Mouse (Mus musculus) heart, embryonic 16.5 days (tissue): ENCODE data around the gene Capn15. TPM values are rescaled to one million over a fixed set of nuclear protein-coding genes. Genes with fewer than 3 reads are reported as not detected.
A peak's percentile ranks its signal among the peaks of the same experiment; 100 is the strongest.

ENCODE experiments used
- ATAC-seq: fragments of 200-750 bp; cut with Nextera tagmentation; replicated peaks from 2 replicates; pipeline ENCODE4 v1.8.0; 2017; ENCODE audit warnings: moderate number of reproducible peaks; ENCODE audit not compliant: insufficient read depth, low FRiP score; ENCODE audit errors: extremely low read depth
- H3K27ac ChIP-seq: fragments of 300-500 bp; sonication (generic); 2 replicates; pipeline ENCODE4 v1.5.1; 2014; ENCODE audit warnings: mild to moderate bottlenecking, low read length, control low read depth, moderate library complexity
- H3K27me3 ChIP-seq: fragments of 300-500 bp; sonication (generic); 2 replicates; pipeline ENCODE4 v1.6.1; 2014; ENCODE audit warnings: low read length, mixed read lengths; ENCODE audit not compliant: control insufficient read depth, insufficient read depth
- H3K36me3 ChIP-seq: fragments of 300-500 bp; sonication (generic); 2 replicates; pipeline ENCODE4 v1.6.1; 2014; ENCODE audit not compliant: control insufficient read depth, insufficient read depth
- H3K4me1 ChIP-seq: fragments of 300-500 bp; sonication (generic); 2 replicates; pipeline ENCODE4 v1.6.1; 2014; ENCODE audit warnings: low read length, mixed read lengths; ENCODE audit not compliant: control insufficient read depth, insufficient read depth
- H3K4me2 ChIP-seq: fragments of 300-500 bp; sonication (generic); 2 replicates; pipeline ENCODE4 v1.6.1; 2014; ENCODE audit warnings: low read depth, mild to moderate bottlenecking, control low read depth, low read length
- H3K4me3 ChIP-seq: fragments of 300-500 bp; sonication (generic); 2 replicates; pipeline ENCODE4 v1.5.1; 2014; ENCODE audit warnings: mild to moderate bottlenecking, control low read depth, low read length
- H3K9ac ChIP-seq: fragments of 300-500 bp; sonication (generic); 2 replicates; pipeline ENCODE4 v1.6.1; 2014; ENCODE audit warnings: low read length, control low read depth
- H3K9me3 ChIP-seq: fragments of 300-500 bp; sonication (generic); replicated peaks from 2 replicates; pipeline ENCODE4 v1.6.1; 2016; ENCODE audit warnings: low read length; ENCODE audit not compliant: control insufficient read depth
- WGBS: fragments of 180-500 bp; shearing (Covaris S2); extraction: QIAGEN DNeasy Blood & Tissue Kit; methylation state at CpG from one replicate; pipeline ENCODE4 v1.1.7; 2014; 5-methylcytosine and 5-hydroxymethylcytosine counted together
- polyA plus RNA-seq: library from polyadenylated mRNA; unstranded; fragments of >200 nt; fragmentation: Nextera tagmentation; extraction: Ambion mirVana; gene quantifications from 2 replicates; pipeline ENCODE4 v1.2.1, GENCODE M21; 2015

Gene Capn15
- polyA plus RNA-seq, 1 experiment from 2014 or later, result 14.5 TPM

GRCm38 (mm10) chr17:25982913-25983312 lies 2.7 kb downstream of the Capn15 start:
- no peaks in the 10 kb centered on the region for H3K9me3 ChIP-seq
- no peaks in the 10 kb centered on the region for H3K36me3 ChIP-seq
- no peak overlapping the region for H3K4me2 ChIP-seq
- no peak for ATAC-seq
- H3K4me3 ChIP-seq, result no peak overlapping the region
- H3K27me3 ChIP-seq, result no peaks in the 10 kb centered on the region
- H3K9ac ChIP-seq, result no peak overlapping the region
- WGBS, result 86% methylated on average over 3 of the region's 3 CpGs
- no peak overlapping the region for H3K27ac ChIP-seq
- H3K4me1 ChIP-seq, result peaks cover 20% of the 10 kb centered on the region

- 74% methylated on average over 5 of the region's 5 CpGs for whole genome bisulfite sequencing
- H3K9ac ChIP-seq, result no peak overlapping the region
These were observed 4.7 kb downstream of the Capn15 start for GRCm38 (mm10) chr17:25980854-25981253.

GRCm38 (mm10) chr17:25979829-25980738 lies 5.5 kb downstream of the Capn15 start:
- ATAC-seq, result no peak
- Histone ChIP-seq H3K9me3 (no peaks in the 10 kb centered on the region), H3K4me2 (no peak overlapping the region), H3K4me1 (peaks cover 20% of the 10 kb centered on the region), H3K36me3 (no peaks in the 10 kb centered on the region), H3K4me3 (no peak overlapping the region), H3K9ac (no peak overlapping the region), H3K27ac (no peak overlapping the region), H3K27me3 (no peaks in the 10 kb centered on the region)
- WGBS, result 81% methylated on average over 5 of the region's 5 CpGs

More at GRCm38 (mm10) chr17:25980854-25981253, 4.7 kb downstream of the Capn15 start:
- no peak overlapping the region for H3K27ac ChIP-seq
- ATAC-seq, result no peak
- H3K4me2 ChIP-seq, result no peak overlapping the region
- H3K4me3 ChIP-seq, result no peak overlapping the region
- no peaks in the 10 kb centered on the region for H3K27me3 ChIP-seq
- H3K4me1 ChIP-seq, result peaks cover 20% of the 10 kb centered on the region
- no peaks in the 10 kb centered on the region for H3K9me3 ChIP-seq
- H3K36me3 ChIP-seq, result no peaks in the 10 kb centered on the region

- no peak overlapping the region for H3K4me3 ChIP-seq
- no peak overlapping the region for H3K9ac ChIP-seq
- no peaks in the 10 kb centered on the region for H3K9me3 ChIP-seq
- 85% methylated on average over 4 of the region's 4 CpGs for WGBS
- no peaks in the 10 kb centered on the region for H3K36me3 ChIP-seq
- no peak for ATAC-seq
- no peaks in the 10 kb centered on the region for H3K27me3 ChIP-seq
- no peak overlapping the region for H3K27ac ChIP-seq
- H3K4me2 ChIP-seq, result no peak overlapping the region
- peaks cover 17% of the 10 kb centered on the region for H3K4me1 ChIP-seq
These were observed 14.5 kb downstream of the Capn15 start for GRCm38 (mm10) chr17:25970954-25971707.

- Histone ChIP-seq H3K9me3 (no peaks in the 10 kb centered on the region), H3K4me2 (no peak overlapping the region), H3K27ac (no peak overlapping the region), H3K4me3 (no peak overlapping the region), H3K4me1 (peaks cover 17% of the 10 kb centered on the region), H3K9ac (no peak overlapping the region), H3K36me3 (no peaks in the 10 kb centered on the region), H3K27me3 (no peaks in the 10 kb centered on the region)
- ATAC-seq, result no peak
- 90% methylated on average over 9 of the region's 9 CpGs for WGBS
These were observed 15.1 kb downstream of the Capn15 start for GRCm38 (mm10) chr17:25970448-25970847.

- Histone ChIP-seq H3K9me3 (no peaks in the 10 kb centered on the region), H3K9ac (no peak overlapping the region), H3K27ac (peak overlapping the region; percentile 37; the same call in 1 of the 2 replicates), H3K27me3 (no peaks in the 10 kb centered on the region), H3K4me2 (no peak overlapping the region), H3K36me3 (no peaks in the 10 kb centered on the region), H3K4me3 (no peak overlapping the region), H3K4me1 (peaks cover 17% of the 10 kb centered on the region)
- 65% methylated on average over 1 of the region's 1 CpGs for WGBS
- ATAC-seq, result no peak
These were observed 17.4 kb downstream of the Capn15 start for GRCm38 (mm10) chr17:25968176-25968575.

- no peak overlapping the region for H3K9ac ChIP-seq
- H3K27ac ChIP-seq, result peak overlapping the region; percentile 37
- no peaks in the 10 kb centered on the region for H3K9me3 ChIP-seq
- no peak overlapping the region for H3K4me2 ChIP-seq
- ATAC-seq, result peak; percentile 56; the same call in 1 of the 2 replicates
- no peak overlapping the region for H3K4me3 ChIP-seq
- 25% methylated on average over 3 of the region's 3 CpGs for WGBS
- peaks cover 17% of the 10 kb centered on the region for H3K4me1 ChIP-seq
- H3K36me3 ChIP-seq, result no peaks in the 10 kb centered on the region
- no peaks in the 10 kb centered on the region for H3K27me3 ChIP-seq
These were observed 17.9 kb downstream of the Capn15 start for GRCm38 (mm10) chr17:25967652-25968051.

- Histone ChIP-seq H3K9ac (no peak overlapping the region), H3K4me1 (peaks cover 17% of the 10 kb centered on the region), H3K27me3 (no peaks in the 10 kb centered on the region), H3K4me2 (no peak overlapping the region), H3K4me3 (no peak overlapping the region), H3K9me3 (no peaks in the 10 kb centered on the region), H3K36me3 (no peaks in the 10 kb centered on the region), H3K27ac (no peak overlapping the region)
- 87% methylated on average over 7 of the region's 7 CpGs for WGBS
- ATAC-seq, result no peak
These were observed 21.3 kb downstream of the Capn15 start for GRCm38 (mm10) chr17:25964271-25964670.

GRCm38 (mm10) chr17:25962413-25962905 lies 23.1 kb downstream of the Capn15 start:
- H3K9ac ChIP-seq, result no peak overlapping the region
- H3K4me3 ChIP-seq, result no peak overlapping the region
- no peak overlapping the region for H3K27ac ChIP-seq
- H3K27me3 ChIP-seq, result no peaks in the 10 kb centered on the region
- H3K36me3 ChIP-seq, result 0 out of 2 replicates have a peak, but pooled peaks cover 3% of the 10 kb centered on the region
- no peak for ATAC-seq
- 91% methylated on average over 7 of the region's 7 CpGs for WGBS
- peaks cover 5% of the 10 kb centered on the region for H3K4me1 ChIP-seq
- H3K9me3 ChIP-seq, result no peaks in the 10 kb centered on the region
- no peak overlapping the region for H3K4me2 ChIP-seq
